Mouse (Mus musculus): ENCODE results near the gene Wars.

Wars gene

DNA sequence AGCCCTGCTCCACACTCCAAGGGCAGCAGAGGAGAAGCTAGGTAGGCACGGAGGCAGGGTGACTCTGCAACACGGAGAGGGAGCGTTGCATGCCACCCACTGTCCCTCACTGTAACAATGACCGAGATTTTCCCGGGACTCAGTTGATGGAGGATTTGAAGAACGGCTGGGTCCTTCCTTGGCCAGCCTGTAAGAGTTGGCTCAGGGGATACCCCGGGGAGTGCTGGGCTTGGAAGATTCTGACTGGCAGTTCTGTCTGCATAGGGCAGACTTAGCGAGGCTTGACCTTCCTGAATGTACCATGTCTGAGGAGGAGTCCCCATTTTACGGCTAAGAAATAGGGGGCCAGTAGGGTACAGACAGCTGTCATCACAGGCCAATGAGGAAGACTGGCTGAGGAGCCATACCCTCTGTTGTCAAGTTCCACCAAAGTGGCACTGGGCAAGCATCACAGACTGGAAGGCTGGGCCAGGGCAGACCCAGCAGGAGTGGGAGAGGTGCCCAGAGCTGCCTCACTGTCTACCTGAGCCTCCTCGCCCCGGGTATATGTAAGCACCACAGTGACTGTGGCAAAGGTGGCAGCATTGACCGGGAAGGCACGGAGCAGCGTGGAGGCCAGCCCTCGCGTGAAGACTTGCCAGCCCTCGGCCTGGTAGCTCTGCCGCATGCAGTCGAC lies 67.6 kb downstream of the Wars start:
- DNase-seq (ENCODE audit: low read depth, low spot score): no peak

DNA sequence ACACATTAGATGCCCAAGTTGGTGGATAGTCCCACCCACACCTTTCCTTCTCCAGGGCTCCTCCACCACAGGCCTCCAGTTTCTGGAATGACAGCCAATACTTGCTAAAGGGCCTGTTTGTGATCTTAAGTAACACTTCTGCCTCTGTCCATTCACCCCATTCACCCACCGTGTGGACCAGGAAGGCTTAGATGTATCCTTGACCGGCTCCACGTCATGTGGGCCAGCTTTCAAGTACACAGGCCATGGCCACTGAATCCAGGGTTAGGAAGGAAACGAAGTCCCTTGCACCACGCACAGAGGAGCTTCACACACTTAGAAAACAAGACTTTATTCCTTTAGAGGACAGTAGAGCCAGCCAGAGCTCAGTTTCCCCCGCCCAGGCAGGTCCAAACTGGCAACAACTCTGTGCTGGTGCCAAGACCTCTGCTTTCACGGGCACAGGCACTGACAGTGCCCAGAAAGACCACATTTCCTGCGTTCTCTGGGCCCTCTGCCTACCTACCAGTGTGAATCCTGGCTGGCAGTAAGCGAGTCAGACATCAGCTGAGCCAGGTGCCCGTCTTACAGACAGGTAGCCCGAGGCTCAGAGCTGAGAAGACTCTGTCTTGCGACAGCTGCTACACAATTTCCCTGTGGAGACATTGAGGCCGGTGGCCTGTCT lies 68.3 kb downstream of the Wars start:
- DNase-seq (ENCODE audit: low read depth, low spot score): no peak

DNA sequence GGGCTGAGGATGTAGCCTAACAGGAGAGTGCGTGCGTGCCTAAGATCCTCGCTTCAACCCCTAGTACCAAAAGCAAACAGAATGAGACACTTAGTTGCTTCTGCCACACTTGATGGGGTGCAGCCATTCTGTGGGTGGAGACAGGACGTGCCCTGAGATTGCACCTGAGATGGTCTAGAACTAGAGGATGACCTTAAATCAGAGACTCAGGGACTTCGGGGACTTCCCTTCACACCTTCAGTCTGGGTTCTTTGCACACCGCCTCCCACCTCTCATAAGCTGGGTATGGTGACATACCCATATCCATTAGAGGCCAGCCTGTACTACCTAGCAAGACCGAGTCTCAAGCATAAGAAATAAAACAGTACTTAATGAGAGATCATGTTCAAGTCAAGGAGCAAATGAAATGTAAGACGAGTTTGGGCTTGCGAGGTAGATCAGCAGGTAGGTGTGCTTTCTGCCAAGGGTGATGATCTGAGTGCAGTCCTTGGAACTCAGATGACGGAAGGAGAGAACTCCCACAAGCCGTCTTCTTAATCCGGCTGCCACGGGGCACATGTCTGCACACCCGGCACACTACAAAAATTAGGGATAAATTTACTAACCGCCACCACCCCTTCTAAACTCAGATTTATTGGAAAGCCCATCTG lies 69.6 kb downstream of the Wars start:
- DNase-seq (ENCODE audit: low read depth, low spot score): no peak

DNA sequence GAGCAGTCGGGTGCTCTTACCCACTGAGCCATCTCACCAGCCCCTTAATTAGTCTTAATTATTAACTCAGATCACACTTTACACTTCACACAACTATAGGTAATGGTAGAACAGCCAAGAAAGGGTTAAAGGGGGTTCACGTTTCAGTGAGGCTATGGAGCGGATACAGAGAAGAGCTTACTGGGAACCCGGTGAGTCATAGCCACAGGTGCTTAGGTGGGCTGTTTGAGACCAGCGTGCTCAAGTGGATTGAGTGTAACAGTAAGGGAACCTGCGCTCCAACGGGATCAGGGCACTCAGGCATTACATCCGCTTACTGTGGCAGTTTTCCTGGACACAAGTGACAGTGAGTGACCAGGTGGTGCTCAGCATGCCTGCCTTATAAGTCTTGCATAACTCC lies 70.9 kb downstream of the Wars start:
- DNase-seq (ENCODE audit: low read depth, low spot score): no peak

DNA sequence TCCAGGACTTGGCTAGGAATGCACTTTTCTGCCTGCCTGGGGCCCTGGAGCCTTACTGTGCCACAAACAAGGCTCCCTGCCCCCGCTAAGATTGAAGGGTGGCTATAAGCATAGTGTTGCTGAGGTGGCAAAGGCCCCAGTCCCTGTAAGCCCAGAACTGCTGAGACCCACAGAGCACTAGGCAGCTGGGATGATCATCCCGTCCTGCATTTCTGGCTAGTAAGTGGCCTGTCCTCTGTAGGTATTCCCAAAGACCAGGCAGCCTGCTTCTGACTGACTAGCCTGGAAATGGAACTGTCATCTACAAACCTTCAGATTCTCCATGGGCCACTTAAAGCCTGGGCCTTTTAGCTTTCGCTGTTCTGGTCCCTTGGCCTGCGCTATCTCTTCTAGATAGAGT lies 73.5 kb downstream of the Wars start:
- no peak for DNase-seq (ENCODE audit: low read depth, low spot score)

DNA sequence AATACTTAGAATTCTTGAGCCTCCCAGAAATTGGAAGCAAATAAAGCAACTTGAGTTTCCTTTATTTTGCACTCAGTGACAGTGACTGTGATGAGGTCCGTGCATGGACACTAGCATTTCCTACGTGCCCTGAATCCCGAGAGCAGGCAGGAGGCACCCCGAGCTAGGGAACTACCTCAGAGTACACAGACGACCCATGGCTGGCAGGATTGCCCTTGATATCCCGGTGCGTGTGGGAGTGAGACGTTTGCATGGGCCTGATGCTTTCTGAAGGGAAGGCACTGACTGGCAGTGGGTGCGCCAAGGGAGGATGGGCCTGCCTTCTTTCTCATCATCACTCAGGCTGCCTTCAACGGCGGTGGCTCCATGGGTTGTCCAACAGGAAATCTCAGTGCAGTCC lies 77.4 kb downstream of the Wars start:
- DNase-seq (ENCODE audit: low read depth, low spot score): no peak

DNA sequence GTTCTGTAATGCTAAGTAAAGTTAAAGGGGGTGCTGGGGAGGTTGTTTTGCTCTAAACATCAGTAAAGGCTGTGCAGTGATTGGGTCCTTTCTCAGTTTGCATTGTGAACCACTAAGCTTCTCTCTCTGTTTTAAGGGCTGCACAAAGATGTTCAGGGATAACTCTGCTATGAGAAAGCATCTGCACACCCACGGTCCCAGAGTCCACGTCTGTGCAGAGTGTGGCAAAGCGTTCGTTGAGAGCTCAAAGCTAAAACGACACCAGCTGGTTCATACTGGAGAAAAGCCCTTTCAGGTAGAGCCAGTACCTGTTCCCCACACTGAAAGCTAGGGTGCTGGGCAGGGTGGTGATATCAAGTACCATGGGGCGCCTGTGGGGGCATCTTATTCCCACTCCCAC lies 79.5 kb downstream of the Wars start:
- no peak for DNase-seq (ENCODE audit: low read depth, low spot score)

DNA sequence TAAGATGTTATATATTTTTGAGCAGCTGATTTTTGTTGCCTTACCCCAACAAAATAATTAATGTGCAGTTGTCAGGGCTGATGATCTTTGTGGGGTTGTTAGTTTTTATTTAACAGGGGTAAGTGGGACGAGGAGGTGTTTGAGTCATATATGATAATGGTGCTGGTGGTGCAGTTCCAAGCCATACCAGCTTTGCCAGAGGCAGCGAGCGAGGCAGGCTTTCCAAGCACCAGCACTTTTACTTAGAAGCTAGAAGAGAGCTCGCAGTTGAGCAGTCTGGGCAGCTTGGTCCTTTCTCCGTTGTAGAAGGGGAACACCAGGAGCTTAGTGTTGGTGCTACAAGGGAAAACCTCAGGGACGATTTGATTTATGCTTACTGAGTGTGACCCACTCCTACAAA lies 81.5 kb downstream of the Wars start:
- DNase-seq (ENCODE audit: low read depth, low spot score): no peak

DNA sequence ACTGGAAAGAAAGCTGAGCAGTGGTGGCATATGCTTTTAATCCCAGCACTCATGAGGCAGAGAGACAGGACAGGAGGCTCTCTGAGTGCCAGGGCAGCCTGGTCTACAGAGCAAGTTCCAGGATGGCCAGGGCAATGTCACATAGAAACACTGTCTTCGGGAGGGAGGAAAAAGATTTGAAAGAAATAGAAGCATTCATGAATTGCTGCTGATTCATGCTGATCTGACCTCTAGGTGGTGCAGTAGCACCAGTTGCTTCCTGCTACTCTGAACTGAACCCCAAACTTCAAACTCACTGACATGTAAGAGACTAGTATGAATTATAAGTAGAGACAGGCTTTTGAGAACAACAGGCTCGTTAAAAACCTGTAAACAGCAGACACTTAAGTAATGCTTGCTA lies 82.8 kb downstream of the Wars start:
- no peak for DNase-seq (ENCODE audit: low read depth, low spot score)

DNA sequence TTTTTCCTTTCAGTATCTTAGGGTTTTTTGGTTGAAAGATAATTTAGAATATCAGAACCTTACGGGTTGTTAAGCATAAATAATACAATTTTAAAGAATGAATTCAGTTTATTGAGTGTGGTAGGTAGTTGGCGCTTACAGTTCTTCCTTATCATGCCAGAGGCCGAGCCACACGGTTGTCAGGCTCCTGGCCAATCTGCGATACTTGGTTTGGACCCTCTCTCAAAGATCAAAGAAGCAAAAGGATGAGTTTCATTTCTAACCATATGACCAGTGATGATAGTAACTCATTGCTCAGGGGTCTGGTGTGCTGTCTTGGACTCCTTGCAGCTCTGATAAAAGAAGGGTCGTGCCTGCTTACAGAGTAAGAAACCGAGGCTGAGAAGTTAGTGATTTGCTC lies 83.7 kb downstream of the Wars start:
- no peak for DNase-seq (ENCODE audit: low read depth, low spot score)
